Mouse (Mus musculus): ENCODE results near the gene Bnc2. TPM values are rescaled to one million over a fixed set of nuclear protein-coding genes. Genes with fewer than 3 reads are reported as not detected.

Bnc2 gene
- total RNA-seq, 1 experiment from 2014 or later, result not detected

GRCm38 (mm10) chr4:84349536-84349935 is 325.5 kb downstream of the Bnc2 start:
- ATAC-seq (replicated peaks; ENCODE audit: low read depth, poor library complexity, severe bottlenecking), result no peak

GRCm38 (mm10) chr4:84339172-84339571 is 335.9 kb downstream of the Bnc2 start:
- no peak for ATAC-seq (replicated peaks; ENCODE audit: low read depth, poor library complexity, severe bottlenecking)

GRCm38 (mm10) chr4:84331995-84332394 is 343.1 kb downstream of the Bnc2 start:
- ATAC-seq (replicated peaks; ENCODE audit: low read depth, poor library complexity, severe bottlenecking), result no peak

GRCm38 (mm10) chr4:84331450-84331849 is 343.6 kb downstream of the Bnc2 start:
- no peak for ATAC-seq (replicated peaks; ENCODE audit: low read depth, poor library complexity, severe bottlenecking)

GRCm38 (mm10) chr4:84330509-84330908 is 344.6 kb downstream of the Bnc2 start:
- ATAC-seq (replicated peaks; ENCODE audit: low read depth, poor library complexity, severe bottlenecking), result no peak

GRCm38 (mm10) chr4:84329651-84330050 is 345.4 kb downstream of the Bnc2 start:
- no peak for ATAC-seq (replicated peaks; ENCODE audit: low read depth, poor library complexity, severe bottlenecking)

GRCm38 (mm10) chr4:84324371-84324770 is 350.7 kb downstream of the Bnc2 start:
- no peak for ATAC-seq (replicated peaks; ENCODE audit: low read depth, poor library complexity, severe bottlenecking)

- peak; percentile 69 for ATAC-seq (replicated peaks; ENCODE audit: low read depth, poor library complexity, severe bottlenecking)
Observed at GRCm38 (mm10) chr4:84321598-84321997, 353.5 kb downstream of the Bnc2 start.

- ATAC-seq (replicated peaks; ENCODE audit: low read depth, poor library complexity, severe bottlenecking), result no peak
Observed at GRCm38 (mm10) chr4:84317421-84317820, 357.7 kb downstream of the Bnc2 start.

- no peak for ATAC-seq (replicated peaks; ENCODE audit: low read depth, poor library complexity, severe bottlenecking)
Observed at GRCm38 (mm10) chr4:84311371-84311770, 363.7 kb downstream of the Bnc2 start.

- no peak for ATAC-seq (replicated peaks; ENCODE audit: low read depth, poor library complexity, severe bottlenecking)
Observed at GRCm38 (mm10) chr4:84310851-84311250, 364.2 kb downstream of the Bnc2 start.

- peak; percentile 97 for ATAC-seq (replicated peaks; ENCODE audit: low read depth, poor library complexity, severe bottlenecking)
Observed at GRCm38 (mm10) chr4:84308226-84308862, 366.7 kb downstream of the Bnc2 start.

GRCm38 (mm10) chr4:84306928-84307606 is 368.0 kb downstream of the Bnc2 start:
- ATAC-seq (replicated peaks; ENCODE audit: low read depth, poor library complexity, severe bottlenecking), result no peak

- no peak for ATAC-seq (replicated peaks; ENCODE audit: low read depth, poor library complexity, severe bottlenecking)
Observed at GRCm38 (mm10) chr4:84302949-84303348, 372.1 kb downstream of the Bnc2 start.

- ATAC-seq (replicated peaks; ENCODE audit: low read depth, poor library complexity, severe bottlenecking), result no peak
Observed at GRCm38 (mm10) chr4:84285153-84285552, 389.9 kb downstream of the Bnc2 start.

- ATAC-seq (replicated peaks; ENCODE audit: low read depth, poor library complexity, severe bottlenecking), result no peak
Observed at GRCm38 (mm10) chr4:84282651-84283050, 392.4 kb downstream of the Bnc2 start.

- no peak for ATAC-seq (replicated peaks; ENCODE audit: low read depth, poor library complexity, severe bottlenecking)
Observed at GRCm38 (mm10) chr4:84278156-84278555, 396.9 kb downstream of the Bnc2 start.

GRCm38 (mm10) chr4:84276081-84276480 is 399.0 kb downstream of the Bnc2 start:
- ATAC-seq (replicated peaks; ENCODE audit: low read depth, poor library complexity, severe bottlenecking), result no peak

GRCm38 (mm10) chr4:84274158-84274557 is 400.9 kb downstream of the Bnc2 start:
- ATAC-seq (replicated peaks; ENCODE audit: low read depth, poor library complexity, severe bottlenecking), result no peak

- no peak for ATAC-seq (replicated peaks; ENCODE audit: low read depth, poor library complexity, severe bottlenecking)
Observed at GRCm38 (mm10) chr4:84272867-84273266, 402.2 kb downstream of the Bnc2 start.

GRCm38 (mm10) chr4:84269845-84270244 is 405.2 kb downstream of the Bnc2 start:
- no peak for ATAC-seq (replicated peaks; ENCODE audit: low read depth, poor library complexity, severe bottlenecking)

GRCm38 (mm10) chr4:84247356-84247755 is 427.7 kb downstream of the Bnc2 start:
- ATAC-seq (replicated peaks; ENCODE audit: low read depth, poor library complexity, severe bottlenecking), result no peak

All from common myeloid progenitor, adult 5-6 weeks (primary cell).